Mouse (Mus musculus) liver, adult 2 months (tissue): ENCODE measurements around the gene Snn. TPM values are rescaled to one million over a fixed set of nuclear protein-coding genes. Genes with fewer than 3 reads are reported as not detected.

Experiments
- DNase-seq: peaks from one replicate; pipeline ENCODE4 v3.0.0-alpha.2; 2011; ENCODE audit warnings: low read depth, low spot score; ENCODE audit errors: extremely low read depth
- H3K27ac ChIP-seq: fragments of 200-500 bp; replicated peaks from 2 replicates; pipeline ENCODE4 v1.5.1; 2012; ENCODE audit warnings: low read depth, mild to moderate bottlenecking, control low read depth, inconsistent platforms, low read length; ENCODE audit not compliant: insufficient read depth
- H3K27me3 ChIP-seq: fragments of 200-500 bp; 2 replicates; pipeline ENCODE4 v1.6.1; 2012; ENCODE audit warnings: mild to moderate bottlenecking, moderate library complexity, low read length, inconsistent platforms; ENCODE audit not compliant: control insufficient read depth, insufficient read depth
- H3K36me3 ChIP-seq: fragments of 200-500 bp; 2 replicates; pipeline ENCODE4 v1.6.1; 2012; ENCODE audit warnings: low read length, inconsistent platforms; ENCODE audit not compliant: control insufficient read depth, insufficient read depth
- H3K4me1 ChIP-seq: fragments of 200-500 bp; 2 replicates; pipeline ENCODE4 v1.6.1; 2011; ENCODE audit warnings: low read length; ENCODE audit not compliant: control insufficient read depth, insufficient read depth
- H3K4me3 ChIP-seq: fragments of 200-500 bp; 2 replicates; pipeline ENCODE4 v1.5.1; 2011; ENCODE audit warnings: low read depth, mild to moderate bottlenecking, control low read depth, low read length, moderate library complexity; ENCODE audit not compliant: insufficient read depth
- H3K79me2 ChIP-seq: fragments of 200-500 bp; 2 replicates; pipeline ENCODE4 v1.6.1; 2012; ENCODE audit warnings: inconsistent platforms, mild to moderate bottlenecking, low read length, moderate library complexity; ENCODE audit not compliant: control insufficient read depth, insufficient read depth
- H3K9ac ChIP-seq: fragments of 200-500 bp; 2 replicates; pipeline ENCODE4 v1.6.1; 2012; ENCODE audit warnings: low read depth, mild to moderate bottlenecking, control low read depth, inconsistent platforms, low read length
- CTCF ChIP-seq: fragments of 200-500 bp; IDR thresholded peaks from 2 replicates; pipeline ENCODE4 v1.5.1; 2011; ENCODE audit warnings: low read depth, low read length, control low read depth
- POLR2A ChIP-seq: fragments of 200-500 bp; IDR thresholded peaks from 2 replicates; pipeline ENCODE4 v1.6.1; 2011; ENCODE audit warnings: low read length, control low read depth; ENCODE audit not compliant: insufficient read depth; ENCODE audit errors: extremely low read depth
- WGBS: fragments of 180-500 bp; shearing (Covaris S2); methylation state at CpG from one replicate; pipeline ENCODE4 v1.1.7; 2018; 5-methylcytosine and 5-hydroxymethylcytosine counted together
- polyA plus RNA-seq: library from polyadenylated mRNA; depleted of rRNA; stranded (reverse); fragments of >200 nt; gene quantifications from 2 replicates; pipeline ENCODE4 v1.2.3, GENCODE M21; 2012
- total RNA-seq: library from RNA; depleted of rRNA; stranded (reverse); fragments of >200 nt; gene quantifications from 2 replicates; pipeline ENCODE4 v1.2.3, GENCODE M21; 2014

The Snn gene
- total and polyA plus RNA-seq, 2 experiments: 1.0 to 2.5 TPM

GRCm38 (mm10) chr16:11016353-11016752, 44.4 kb upstream of the Snn start:
- Histone ChIP-seq H3K36me3 (no peaks in the 10 kb centered on the region), H3K9ac (no peak overlapping the region)
- WGBS: 85% methylated on average over 4 of the region's 4 CpGs

GRCm38 (mm10) chr16:11017807-11018595, 42.7 kb upstream of the Snn start:
- no peak for DNase-seq
- no peak overlapping the region for H3K27ac ChIP-seq
- WGBS: 63% methylated on average over 11 of the region's 11 CpGs
- H3K27me3 ChIP-seq: no peaks in the 10 kb centered on the region
- H3K79me2 ChIP-seq: no peaks in the 10 kb centered on the region
- TF ChIP-seq POLR2A: no peak
- no peak for TF ChIP-seq CTCF
- H3K4me3 ChIP-seq: no peak overlapping the region
- H3K9ac ChIP-seq: no peak overlapping the region
- H3K4me1 ChIP-seq: no peaks in the 10 kb centered on the region
- no peaks in the 10 kb centered on the region for H3K36me3 ChIP-seq

More at GRCm38 (mm10) chr16:11016353-11016752, 44.4 kb upstream of the Snn start:
- H3K79me2 ChIP-seq: no peaks in the 10 kb centered on the region
- H3K27me3 ChIP-seq: no peaks in the 10 kb centered on the region
- TF ChIP-seq CTCF: no peak
- no peak for TF ChIP-seq POLR2A
- no peak overlapping the region for H3K27ac ChIP-seq
- DNase-seq: no peak
- H3K4me1 ChIP-seq: peaks cover 8% of the 10 kb centered on the region
- H3K4me3 ChIP-seq: no peak overlapping the region

- Histone ChIP-seq H3K27ac (no peak overlapping the region), H3K4me3 (no peak overlapping the region), H3K27me3 (no peaks in the 10 kb centered on the region), H3K79me2 (no peaks in the 10 kb centered on the region), H3K36me3 (no peaks in the 10 kb centered on the region), H3K9ac (no peak overlapping the region), H3K4me1 (no peaks in the 10 kb centered on the region)
- DNase-seq: no peak
- WGBS: 79% methylated on average over 3 of the region's 3 CpGs
- TF ChIP-seq CTCF: no peak
- no peak for TF ChIP-seq POLR2A
Observed at GRCm38 (mm10) chr16:11021403-11022112, 39.2 kb upstream of the Snn start.

GRCm38 (mm10) chr16:11022113-11022489, 38.6 kb upstream of the Snn start:
- Histone ChIP-seq H3K79me2 (no peaks in the 10 kb centered on the region), H3K4me1 (no peaks in the 10 kb centered on the region), H3K27me3 (no peaks in the 10 kb centered on the region), H3K9ac (no peak overlapping the region), H3K27ac (no peak overlapping the region), H3K4me3 (no peak overlapping the region), H3K36me3 (no peaks in the 10 kb centered on the region)
- no peak for DNase-seq
- 96% methylated on average over 4 of the region's 4 CpGs for WGBS
- TF ChIP-seq POLR2A (no peak), CTCF (no peak)

GRCm38 (mm10) chr16:11023618-11024017, 37.1 kb upstream of the Snn start:
- DNase-seq: no peak
- no peaks in the 10 kb centered on the region for H3K4me1 ChIP-seq
- no peak overlapping the region for H3K27ac ChIP-seq
- H3K9ac ChIP-seq: no peak overlapping the region
- H3K4me3 ChIP-seq: no peak overlapping the region
- H3K27me3 ChIP-seq: no peaks in the 10 kb centered on the region
- H3K79me2 ChIP-seq: no peaks in the 10 kb centered on the region
- no peak for TF ChIP-seq POLR2A
- TF ChIP-seq CTCF: no peak
- WGBS: 79% methylated on average over 5 of the region's 5 CpGs
- no peaks in the 10 kb centered on the region for H3K36me3 ChIP-seq

GRCm38 (mm10) chr16:11024841-11025240, 35.9 kb upstream of the Snn start:
- Histone ChIP-seq H3K27ac (no peak overlapping the region), H3K79me2 (no peaks in the 10 kb centered on the region), H3K4me1 (no peaks in the 10 kb centered on the region), H3K27me3 (no peaks in the 10 kb centered on the region), H3K9ac (no peak overlapping the region), H3K4me3 (no peak overlapping the region), H3K36me3 (no peaks in the 10 kb centered on the region)
- 89% methylated on average over 3 of the region's 3 CpGs for WGBS
- no peak for DNase-seq
- no peak for TF ChIP-seq POLR2A
- TF ChIP-seq CTCF: no peak
